Mouse (Mus musculus): ENCODE results near the gene Kcnj10.

Gene Kcnj10

GRCm38 (mm10) chr1:172329616-172330015, 11.4 kb upstream of the Kcnj10 start:
- DNase-seq (ENCODE audit: low read depth, low spot score): no peak

GRCm38 (mm10) chr1:172331422-172331947, 9.5 kb upstream of the Kcnj10 start:
- DNase-seq (ENCODE audit: low read depth, low spot score): peak; percentile 28

GRCm38 (mm10) chr1:172332925-172333324, 8.1 kb upstream of the Kcnj10 start:
- DNase-seq (ENCODE audit: low read depth, low spot score): no peak

- no peak for DNase-seq (ENCODE audit: low read depth, low spot score)
These were observed 7.5 kb upstream of the Kcnj10 start for GRCm38 (mm10) chr1:172333512-172333911.

GRCm38 (mm10) chr1:172335804-172336203, 5.2 kb upstream of the Kcnj10 start:
- peak; percentile 33 for DNase-seq (ENCODE audit: low read depth, low spot score)

- no peak for DNase-seq (ENCODE audit: low read depth, low spot score)
These were observed 3.4 kb upstream of the Kcnj10 start for GRCm38 (mm10) chr1:172337411-172338185.

- DNase-seq (ENCODE audit: low read depth, low spot score): no peak
These were observed 376 bp downstream of the Kcnj10 start for GRCm38 (mm10) chr1:172341386-172341785.

GRCm38 (mm10) chr1:172342729-172343128, 1.7 kb downstream of the Kcnj10 start:
- no peak for DNase-seq (ENCODE audit: low read depth, low spot score)

- DNase-seq (ENCODE audit: low read depth, low spot score): no peak
These were observed 2.9 kb downstream of the Kcnj10 start for GRCm38 (mm10) chr1:172343914-172344313.

- DNase-seq (ENCODE audit: low read depth, low spot score): no peak
These were observed 3.8 kb downstream of the Kcnj10 start for GRCm38 (mm10) chr1:172344820-172345219.

- DNase-seq (ENCODE audit: low read depth, low spot score): no peak
These were observed 5.7 kb downstream of the Kcnj10 start for GRCm38 (mm10) chr1:172346707-172347106.

- no peak for DNase-seq (ENCODE audit: low read depth, low spot score)
These were observed 6.4 kb downstream of the Kcnj10 start for GRCm38 (mm10) chr1:172347382-172347781.

- DNase-seq (ENCODE audit: low read depth, low spot score): no peak
These were observed 8.5 kb downstream of the Kcnj10 start for GRCm38 (mm10) chr1:172349504-172349903.

GRCm38 (mm10) chr1:172349916-172350812, 9.2 kb downstream of the Kcnj10 start:
- DNase-seq (ENCODE audit: low read depth, low spot score): peak; percentile 63

- DNase-seq (ENCODE audit: low read depth, low spot score): no peak
These were observed 11.0 kb downstream of the Kcnj10 start for GRCm38 (mm10) chr1:172352001-172352400.

- no peak for DNase-seq (ENCODE audit: low read depth, low spot score)
These were observed 11.4 kb downstream of the Kcnj10 start for GRCm38 (mm10) chr1:172352453-172352852.

- DNase-seq (ENCODE audit: low read depth, low spot score): no peak
These were observed 14.3 kb downstream of the Kcnj10 start for GRCm38 (mm10) chr1:172355336-172355735.

GRCm38 (mm10) chr1:172357550-172357949, 16.5 kb downstream of the Kcnj10 start:
- DNase-seq (ENCODE audit: low read depth, low spot score): peak; percentile 62

GRCm38 (mm10) chr1:172358341-172358740, 17.3 kb downstream of the Kcnj10 start:
- DNase-seq (ENCODE audit: low read depth, low spot score): no peak

- peak; percentile 82 for DNase-seq (ENCODE audit: low read depth, low spot score)
These were observed 23.7 kb downstream of the Kcnj10 start for GRCm38 (mm10) chr1:172364684-172365083.

GRCm38 (mm10) chr1:172368768-172369418, 27.9 kb downstream of the Kcnj10 start:
- peak; percentile 57 for DNase-seq (ENCODE audit: low read depth, low spot score)

GRCm38 (mm10) chr1:172376198-172376667, 35.2 kb downstream of the Kcnj10 start, which contains the start of gene Pigm:
Pigm (plus strand) TSS chr1:172376546.
- DNase-seq (ENCODE audit: low read depth, low spot score): peak; percentile 99

Measured in A20 (cell line).